Mouse (Mus musculus) right cerebral cortex, adult 18-20 months (tissue): ENCODE measurements at regions not wholly inside any gene's neighbourhood (a gene's known extent, or its start where the extent isn't known, plus 50 kb on each side); places are given as distances from the start of the nearest gene placed in this dataset.

Experiments used
- DNase-seq: peaks from one replicate; pipeline ENCODE4 v3.0.0; 2022; ENCODE audit warnings: mixed read lengths

DNA sequence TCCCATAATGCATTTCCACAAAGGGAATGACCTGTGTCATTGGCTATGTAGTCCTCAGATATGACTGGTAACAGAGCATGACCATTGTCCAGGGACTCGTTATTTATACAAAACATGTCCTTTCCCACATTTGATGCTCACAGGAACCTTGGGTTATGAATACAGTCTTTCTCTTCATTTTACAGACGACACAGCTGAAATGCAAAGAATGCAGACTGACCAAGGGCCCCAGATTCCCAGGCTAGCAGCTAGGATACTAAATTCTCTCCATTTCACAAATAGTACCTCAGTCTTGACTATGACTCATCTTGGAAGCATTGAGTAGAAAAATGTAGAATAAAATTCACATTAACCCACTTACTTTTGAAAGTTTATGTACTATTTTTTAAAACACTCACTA is 182.7 kb upstream of the Sox4 start:
- DNase-seq: no peak

DNA sequence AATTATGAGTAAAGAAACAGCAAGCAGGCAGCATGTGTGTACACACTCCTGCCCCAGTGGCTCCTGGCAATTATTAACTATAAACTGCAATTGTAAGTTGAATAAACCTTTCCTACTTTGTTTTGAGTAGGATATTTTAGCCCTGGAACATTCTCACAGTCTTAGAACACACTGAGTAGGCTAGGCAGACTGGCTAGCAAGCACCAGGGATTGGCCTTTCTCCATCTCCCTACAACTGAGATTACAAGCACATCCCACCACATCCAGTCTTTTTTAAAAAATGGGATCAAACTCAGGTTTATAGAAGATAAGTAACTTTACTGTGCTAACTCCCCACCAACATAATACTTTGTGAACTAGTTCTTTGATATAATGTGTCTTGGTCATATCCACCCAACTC is 174.0 kb upstream of the Sox4 start:
- DNase-seq: peak; percentile 20

DNA sequence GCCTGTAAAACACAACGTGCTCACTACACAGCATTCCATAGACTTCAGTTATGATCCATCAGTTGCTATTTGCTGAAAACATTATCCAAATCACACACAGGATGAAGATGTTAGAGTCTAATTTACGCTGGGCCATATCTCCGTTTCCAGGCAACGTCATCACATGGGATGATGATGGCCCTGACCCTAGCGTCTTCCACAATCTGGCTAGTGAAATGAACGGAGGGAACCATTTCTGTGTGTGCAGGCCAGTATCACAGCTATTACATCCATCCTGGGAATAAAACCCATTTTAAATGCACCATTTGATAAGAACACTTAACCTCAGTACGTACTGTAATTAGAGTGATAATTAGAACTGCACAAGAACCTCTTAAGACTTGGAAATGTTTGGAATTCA is 170.0 kb upstream of the Sox4 start:
- DNase-seq: no peak

DNA sequence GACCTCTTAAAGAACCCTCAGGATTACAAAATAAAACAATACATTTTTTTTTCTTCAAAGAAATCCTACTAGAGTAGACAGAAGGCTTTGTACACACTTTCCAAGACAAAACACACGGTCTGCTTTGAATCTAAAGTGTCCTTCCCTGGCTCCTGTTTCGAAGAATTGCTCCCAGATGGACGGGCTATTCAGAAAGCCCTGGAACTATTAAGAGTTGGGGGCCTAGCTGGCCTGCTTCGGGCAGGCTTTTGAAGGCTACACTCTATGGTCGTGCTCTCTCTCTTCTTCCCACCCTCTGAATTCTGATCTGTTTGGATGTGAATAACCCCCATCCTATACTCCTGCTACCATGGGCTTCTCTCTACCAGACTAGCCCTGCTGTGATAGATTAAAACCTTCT is 167.6 kb upstream of the Sox4 start:
- no peak for DNase-seq

DNA sequence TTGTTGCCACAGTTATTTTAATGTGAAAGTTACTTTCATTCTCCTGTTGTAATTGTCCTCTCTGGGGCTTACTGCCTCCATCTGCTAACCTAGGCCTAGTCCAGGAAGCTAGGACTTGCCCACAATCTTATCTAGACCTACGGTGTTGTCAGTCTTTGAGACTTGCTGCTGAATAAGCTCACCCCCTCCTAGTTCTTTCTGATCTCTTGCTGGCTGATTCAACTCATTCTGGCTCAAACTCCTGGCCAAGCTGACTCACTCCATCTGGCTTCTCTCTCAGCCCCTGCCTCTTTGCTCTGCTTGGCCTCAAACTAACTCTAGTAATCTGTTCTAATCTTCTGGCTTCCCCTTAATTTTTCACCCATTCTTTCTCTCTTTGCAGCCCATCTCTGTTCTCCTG is 165.8 kb upstream of the Sox4 start:
- DNase-seq: peak; percentile 41

DNA sequence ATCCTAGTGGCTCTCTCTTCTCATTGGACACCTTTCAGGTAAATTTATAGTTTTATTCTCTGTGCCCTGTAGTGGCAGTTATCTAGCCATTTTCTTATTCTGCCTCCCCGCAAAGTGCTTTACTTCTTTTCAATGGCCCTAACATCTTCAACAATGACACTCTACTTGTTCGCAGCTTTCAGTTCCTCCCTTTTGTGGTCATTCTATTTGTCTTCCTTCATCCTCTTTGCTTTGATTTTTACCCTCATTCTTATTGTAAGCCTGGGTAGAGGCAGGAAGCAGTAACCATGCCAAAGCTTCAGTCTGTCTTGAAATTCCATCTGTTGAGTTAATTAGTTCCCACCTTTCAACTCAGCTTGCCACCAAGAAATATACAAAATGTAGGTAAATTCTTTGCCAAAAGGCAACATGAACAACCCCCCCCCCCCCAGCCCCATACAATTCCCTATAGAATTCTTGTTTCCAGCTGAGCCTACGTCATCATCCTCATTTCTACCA is 161.5 kb upstream of the Sox4 start:
- DNase-seq: no peak

DNA sequence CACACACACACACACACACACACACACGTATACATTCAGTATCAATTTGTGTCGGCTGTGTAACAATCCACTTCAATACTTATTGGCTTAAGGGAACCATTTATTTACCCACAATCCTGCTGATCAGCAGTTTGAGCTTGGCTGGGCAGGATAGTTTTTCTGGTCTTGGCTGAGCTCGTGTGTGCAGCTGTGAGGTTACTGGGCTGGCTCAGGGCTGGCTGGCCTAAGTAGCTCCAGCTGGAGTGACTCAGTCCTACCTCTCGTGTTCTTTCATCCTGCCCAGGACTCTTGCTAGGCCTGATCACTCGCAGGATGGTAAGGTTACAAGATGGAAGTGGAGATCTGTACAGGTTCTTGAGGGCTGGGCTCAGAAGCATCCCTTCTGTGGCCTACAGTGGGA is 156.6 kb upstream of the Sox4 start:
- DNase-seq: no peak

DNA sequence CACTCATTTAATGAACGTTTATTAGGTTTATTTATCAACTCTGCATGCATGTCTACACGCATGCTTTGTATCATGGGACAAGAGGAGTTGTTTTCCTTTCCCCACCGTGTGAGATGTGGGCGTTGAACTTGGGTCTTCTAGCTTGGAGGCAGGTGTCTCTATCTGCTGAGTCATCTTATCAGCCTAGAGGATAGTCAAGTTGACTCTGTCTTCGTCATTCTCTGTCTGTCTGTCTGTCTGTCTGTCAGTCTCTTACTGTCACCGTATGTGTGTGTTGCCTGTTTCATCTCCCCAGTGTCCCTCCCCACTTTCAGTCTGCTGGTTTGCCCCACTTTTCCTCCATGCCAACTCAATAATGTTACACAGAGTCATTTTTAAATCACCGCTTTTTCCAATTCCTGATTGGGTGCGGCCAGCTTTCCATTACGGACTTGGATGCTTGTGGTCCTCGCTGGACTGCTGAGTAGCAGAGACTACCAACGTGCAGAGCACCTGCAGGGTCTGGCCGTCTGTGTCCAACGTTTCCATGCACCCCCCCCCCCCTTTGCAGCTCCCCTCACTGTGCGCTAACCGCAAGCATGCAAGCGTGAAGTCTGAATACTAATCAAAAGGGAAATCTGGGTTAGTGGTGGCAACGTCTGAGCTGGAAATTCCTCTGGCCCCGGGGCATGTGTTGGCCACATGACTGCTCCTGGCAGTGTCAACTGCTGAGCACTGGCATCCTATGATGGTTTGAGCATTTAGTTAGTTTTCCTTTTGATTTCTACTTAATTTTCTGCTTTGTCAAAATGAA is 155.7 kb upstream of the Sox4 start:
- no peak for DNase-seq

DNA sequence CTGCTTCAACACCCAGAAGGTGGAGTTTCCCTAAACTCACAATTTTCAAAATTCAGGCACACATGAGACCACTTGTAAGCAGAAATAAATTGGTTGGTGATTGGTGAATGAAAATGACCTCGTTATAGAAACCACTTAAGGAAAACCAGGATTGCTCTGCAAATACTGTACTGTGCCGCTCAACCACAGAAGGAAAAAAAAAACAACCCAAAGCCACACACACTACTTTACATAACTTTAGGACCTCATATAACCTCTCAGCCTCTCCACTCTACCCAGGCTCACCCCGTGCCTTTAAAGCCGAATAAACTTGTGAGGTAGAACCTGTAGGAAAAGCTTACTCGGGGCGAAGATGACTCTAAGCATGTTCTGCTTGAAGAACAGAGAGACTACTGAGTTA is 154.7 kb upstream of the Sox4 start:
- no peak for DNase-seq

DNA sequence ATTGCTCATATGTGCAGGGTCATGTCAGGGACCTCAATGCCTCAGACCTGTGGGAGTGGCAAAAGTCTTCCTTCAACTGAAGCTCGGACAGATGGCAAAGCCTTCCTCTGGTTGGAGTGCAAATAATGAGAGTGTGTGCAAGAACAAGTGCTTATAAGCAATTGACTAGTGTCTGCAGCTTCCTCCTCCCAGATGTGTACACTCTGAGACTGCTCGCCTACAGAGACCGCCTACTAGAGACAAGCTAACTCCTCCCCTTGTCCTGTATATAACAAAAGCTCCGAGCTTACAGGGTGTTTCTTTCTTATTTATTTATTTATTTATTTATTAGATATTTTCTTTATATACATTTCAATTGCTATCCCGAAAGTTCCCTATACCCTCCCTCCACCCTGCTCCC is 138.7 kb upstream of the Sox4 start:
- DNase-seq: no peak

DNA sequence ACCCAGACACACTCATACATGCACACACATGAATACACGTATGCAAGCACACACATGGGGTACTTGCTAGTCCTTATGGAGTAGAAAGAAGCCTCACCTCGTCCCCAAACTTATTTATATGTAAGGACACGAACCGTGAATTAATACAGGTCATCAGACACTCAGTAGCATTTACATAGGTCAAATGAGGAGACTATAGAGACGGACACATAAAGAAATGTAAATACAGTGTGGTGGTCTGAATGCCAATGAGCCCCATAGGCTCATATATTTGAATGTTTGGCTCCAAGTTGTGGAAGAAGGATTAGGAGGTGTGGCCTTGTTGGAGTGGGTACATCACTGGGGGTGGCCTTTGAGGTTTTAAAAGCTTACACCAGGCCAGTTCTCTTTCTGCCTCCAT is 133.3 kb upstream of the Sox4 start:
- no peak for DNase-seq

DNA sequence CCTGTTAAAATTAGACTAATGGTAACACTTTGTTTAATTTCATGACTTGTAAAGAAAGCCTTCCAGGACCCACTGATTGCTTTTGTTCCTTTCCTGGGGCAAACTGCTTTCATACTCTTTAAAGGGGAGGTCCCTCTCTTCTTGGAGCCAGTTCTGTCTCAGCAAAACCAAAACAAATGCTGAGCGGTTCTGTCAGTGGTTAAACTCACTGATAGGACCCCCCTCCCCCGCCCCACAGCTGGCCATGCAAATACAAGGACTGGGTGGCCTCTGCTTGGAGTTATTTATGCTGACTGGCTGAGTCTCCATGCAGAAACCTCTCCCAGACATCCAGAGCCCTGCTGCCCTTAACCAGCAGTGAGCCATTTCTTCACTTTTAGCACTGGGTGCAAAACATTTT is 127.6 kb upstream of the Sox4 start:
- DNase-seq: no peak

DNA sequence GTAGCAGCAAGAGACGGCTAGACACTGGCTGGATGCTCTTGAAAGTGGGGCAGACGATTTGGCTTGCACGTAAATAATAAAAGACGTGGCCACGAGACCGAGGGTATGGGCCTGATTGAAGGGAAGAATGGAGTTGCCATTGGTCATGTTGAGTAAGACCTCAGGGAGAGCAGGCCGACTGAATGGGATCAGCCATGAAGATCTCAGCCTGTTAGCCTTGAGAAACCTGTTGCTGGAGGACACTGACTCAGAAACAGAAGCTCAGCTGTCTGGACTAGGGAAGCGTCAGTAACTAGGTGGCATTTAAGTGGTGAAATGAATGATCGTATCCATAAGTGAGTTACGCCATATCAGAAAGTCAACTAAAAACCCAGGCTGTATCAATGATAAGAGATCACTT is 126.3 kb upstream of the Sox4 start:
- no peak for DNase-seq

DNA sequence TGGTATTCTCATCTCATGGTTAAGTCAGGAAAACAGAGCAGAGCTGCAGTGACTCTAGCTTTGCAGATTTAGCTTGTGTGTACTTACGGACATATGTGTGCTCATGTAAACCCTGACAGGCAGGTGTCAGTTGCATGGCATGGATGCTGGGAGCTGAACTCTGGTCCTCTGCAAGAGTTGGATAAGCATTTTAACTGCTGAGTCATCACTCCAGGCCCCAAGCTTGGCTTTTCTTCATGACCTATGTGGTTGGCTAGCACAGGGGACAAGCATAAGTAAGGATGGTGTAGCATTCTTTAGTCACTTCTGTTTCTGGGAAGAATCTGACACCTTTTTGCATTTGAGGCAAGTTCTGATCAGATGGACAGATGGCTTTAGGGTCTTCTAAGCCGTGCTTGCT is 120.1 kb upstream of the Sox4 start:
- no peak for DNase-seq

DNA sequence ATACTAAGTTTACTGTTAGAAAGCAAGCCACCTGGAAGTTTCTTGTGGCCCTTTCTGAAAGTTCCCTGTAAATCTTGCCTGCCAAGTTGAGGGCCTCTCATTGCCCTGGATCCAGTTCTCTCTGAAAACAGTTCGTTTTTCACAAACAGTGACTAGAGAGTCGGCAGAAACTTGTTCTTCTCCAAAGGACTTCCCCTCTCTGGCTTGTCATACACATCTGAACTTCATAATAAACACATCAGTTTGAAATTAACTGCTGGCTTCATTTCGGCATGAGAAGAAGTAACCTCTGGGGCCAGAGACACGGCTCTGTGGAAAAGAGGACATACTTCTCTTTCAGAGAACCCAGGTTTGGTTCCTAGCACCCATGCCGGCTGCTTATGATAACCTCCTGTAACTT is 110.4 kb upstream of the Sox4 start:
- DNase-seq: no peak

DNA sequence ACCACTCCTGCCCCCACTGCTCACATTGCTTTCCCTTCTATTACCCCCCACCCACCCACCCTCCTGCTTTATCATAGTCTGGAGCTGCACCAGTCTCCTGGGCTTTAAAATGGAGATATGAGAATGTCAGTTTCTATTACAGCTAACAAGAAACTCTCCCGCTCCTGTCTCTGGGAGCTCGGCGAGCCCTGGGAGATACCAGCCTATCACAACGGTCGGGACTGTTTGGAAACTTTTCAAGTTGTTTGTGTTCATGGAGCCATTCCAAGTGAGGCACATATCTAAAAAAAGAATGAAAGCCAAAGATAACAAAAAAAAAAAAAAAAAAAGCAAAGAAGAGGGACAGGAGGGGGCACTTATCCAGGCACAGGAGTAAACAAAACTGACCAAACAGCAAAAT is 105.2 kb upstream of the Sox4 start:
- DNase-seq: no peak

DNA sequence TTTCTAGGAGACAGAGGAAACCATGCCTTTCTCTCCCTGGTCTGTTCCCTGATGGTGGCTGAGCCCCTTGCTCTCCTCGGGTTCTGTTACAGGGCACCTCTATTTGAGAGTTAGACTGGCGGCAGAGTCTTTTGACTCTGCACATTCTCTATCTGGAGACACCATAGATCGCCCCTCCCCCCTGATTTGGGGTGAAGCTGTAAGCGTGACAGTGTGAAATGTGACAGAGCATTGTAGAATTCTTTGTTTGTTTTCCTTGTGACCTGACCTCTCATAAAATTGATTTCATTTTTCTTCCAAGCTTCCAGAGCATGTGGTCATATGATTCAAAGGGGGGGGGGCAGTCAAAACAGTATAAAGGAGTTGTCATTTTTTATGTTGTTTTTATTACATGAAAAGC is 96.2 kb upstream of the Sox4 start:
- no peak for DNase-seq

DNA sequence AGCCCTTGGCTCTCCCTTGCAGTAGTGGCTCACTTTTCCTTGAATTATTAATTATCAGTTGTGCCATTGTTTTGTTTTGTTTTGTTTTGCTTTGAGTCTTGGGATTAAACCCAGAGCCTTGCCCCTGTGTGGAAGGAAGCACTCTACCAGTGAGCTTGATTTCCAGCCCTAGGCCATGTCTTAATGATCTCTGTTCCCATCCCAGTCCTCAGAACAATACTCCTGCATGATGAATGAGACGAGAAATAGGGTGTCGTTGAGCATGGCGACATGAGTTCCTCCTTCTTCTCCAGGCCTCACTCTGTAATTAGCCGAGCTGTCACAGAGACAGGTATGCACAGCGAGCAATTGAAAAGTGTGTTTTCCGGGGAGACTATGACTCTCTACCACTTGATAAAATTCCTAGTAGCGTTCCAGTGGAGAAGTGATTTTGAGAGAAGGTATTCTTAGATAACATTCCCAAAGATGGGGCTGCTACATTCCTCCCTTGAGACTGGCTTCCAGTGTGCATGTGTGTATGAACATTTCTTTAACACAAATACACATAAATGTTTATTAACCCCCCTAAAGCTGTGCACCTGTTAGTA is 95.6 kb upstream of the Sox4 start:
- DNase-seq: no peak

DNA sequence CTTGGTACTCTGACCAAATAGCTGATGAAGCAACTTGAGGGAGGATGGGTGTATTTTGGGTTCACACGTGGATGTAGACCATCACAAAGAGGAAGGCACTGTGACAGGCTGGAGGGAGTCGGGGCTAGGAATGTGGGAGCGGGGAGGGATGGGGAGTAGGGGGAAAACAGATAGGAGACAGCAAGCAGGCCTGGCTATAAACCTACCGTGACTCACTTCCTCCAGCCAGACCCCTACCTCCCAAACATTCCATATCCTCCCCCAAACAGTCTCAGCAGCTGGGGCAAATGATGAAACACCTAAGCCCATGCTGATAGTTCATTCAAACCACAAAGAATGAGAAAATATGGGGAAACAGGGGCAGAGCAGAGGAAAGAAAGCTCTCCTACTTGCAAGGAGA is 91.1 kb upstream of the Sox4 start:
- no peak for DNase-seq

DNA sequence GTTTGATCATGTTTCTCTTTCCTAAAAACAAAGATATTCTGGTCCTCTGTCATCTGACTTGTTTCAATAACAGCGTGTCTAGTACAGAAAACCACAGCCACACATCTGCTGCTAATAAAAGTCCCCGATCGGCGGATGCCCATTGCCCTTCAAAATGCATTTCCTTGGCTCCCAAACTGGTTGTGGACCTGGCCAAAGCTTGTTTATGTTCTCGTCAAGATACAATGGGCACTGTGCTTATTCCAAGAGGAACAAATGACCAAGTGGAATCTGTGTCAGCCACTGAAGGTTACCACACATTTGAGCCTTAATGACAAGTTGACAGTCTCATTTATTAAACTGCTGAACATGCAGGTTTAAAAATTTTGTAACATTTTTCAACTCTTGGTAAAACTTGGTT is 86.8 kb upstream of the Sox4 start:
- DNase-seq: no peak

DNA sequence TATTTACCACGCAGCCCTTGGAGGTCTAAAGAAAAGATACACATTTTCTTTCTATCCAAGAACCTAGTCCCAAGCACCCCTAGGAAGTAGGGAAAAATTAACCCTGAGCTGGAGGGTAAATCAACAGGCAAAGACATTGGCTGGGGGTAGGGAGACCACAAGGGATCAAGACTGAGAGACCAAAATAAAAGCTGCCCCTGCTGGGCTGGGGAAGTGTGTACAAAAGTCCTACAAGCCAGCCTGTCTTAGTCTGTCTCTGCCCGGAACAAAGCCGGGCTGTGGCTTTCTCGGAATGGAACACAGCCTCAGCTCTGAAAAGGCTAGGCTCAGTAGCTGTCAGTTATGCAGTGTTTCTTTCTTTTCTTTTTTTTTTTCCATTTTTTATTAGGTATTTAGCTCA is 81.4 kb upstream of the Sox4 start:
- DNase-seq: no peak

DNA sequence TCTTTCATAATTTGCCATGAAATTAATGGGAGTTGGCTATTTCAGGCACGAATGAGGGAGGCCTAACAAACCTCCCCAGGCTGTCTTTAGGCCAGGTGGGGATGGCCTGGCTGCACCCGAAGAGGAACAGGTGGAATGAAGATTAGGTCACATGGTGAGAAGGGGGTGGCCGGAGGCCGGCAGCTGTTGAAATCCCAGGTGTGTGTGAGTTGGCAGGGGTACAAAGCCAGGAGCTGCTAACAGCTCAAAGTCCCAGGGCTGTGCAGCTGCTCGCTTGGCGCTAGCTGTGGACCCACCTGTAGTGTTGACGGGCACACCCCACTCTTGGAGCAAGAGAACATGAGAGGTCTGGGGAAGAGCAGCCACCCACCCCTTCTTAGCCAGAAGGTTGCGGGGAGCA is 80.9 kb upstream of the Sox4 start:
- DNase-seq: no peak

DNA sequence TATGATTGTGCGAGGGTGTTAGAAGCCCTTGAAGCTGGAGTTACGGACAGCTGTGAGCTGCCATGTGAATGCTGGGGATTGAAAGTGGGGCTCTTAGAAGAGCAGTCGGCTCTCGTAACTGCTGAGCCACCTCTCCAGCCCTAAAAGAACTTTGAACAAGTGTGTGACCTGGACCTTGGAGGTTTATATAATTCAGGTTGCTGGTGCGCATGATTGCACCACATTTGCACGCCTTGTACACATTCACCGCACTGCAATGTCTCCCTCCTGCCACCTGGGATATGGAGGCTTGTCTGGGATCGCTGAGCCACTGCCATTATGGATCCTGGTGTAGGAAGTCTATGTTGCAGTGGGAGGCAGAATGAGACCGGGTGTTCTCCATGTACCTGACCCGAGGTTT is 73.6 kb upstream of the Sox4 start:
- DNase-seq: no peak

DNA sequence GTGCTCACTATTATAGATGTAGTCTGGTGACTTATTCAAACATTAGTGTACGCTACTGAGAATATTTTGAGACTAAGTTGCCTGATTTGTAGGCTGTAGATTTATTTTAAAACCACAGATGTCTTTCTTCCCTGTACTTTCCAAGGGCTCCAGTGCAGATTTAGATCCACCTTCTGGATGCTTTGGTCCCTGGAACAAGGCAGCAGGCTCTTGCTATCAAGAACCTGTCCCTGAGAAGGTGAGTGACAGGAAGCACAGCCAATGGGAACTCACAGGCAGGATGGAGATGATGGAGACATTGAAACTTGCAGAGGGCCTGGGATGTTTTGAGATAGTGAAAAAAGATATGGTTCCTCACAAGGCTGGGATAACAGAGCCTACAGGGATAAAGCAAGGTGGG is 70.0 kb upstream of the Sox4 start:
- DNase-seq: peak; percentile 10

DNA sequence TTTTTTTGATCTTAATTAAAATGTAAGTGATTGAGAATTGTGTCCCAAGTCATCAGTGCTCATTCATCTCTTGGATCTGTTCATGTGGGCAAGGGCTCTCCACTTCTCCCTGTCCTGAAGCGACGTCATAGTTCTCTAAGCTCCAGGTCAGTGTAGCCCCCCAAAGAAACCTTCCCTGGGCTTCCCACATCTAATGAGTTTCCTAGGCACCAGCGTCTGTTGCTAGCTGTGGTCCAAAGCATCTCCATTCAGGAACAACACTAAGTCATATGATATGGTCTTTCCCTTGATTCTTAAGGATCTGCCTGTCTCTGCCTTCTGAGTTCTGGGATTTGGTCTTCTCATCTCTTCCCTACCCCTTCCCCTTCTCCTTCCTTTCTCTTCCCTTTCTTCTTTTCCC is 66.3 kb upstream of the Sox4 start:
- DNase-seq: no peak
